Mouse (Mus musculus) testis, adult 2 months (tissue): ENCODE results near the gene Agap1.

Experiments used
- CTCF ChIP-seq: fragments of 200-500 bp; IDR thresholded peaks from 2 replicates; pipeline ENCODE4 v1.5.1; 2012; ENCODE audit warnings: low read depth, mild to moderate bottlenecking, inconsistent platforms, low read length, moderate library complexity; ENCODE audit not compliant: control insufficient read depth, insufficient read depth, insufficient replicate concordance
- POLR2A ChIP-seq: fragments of 200-500 bp; IDR thresholded peaks from 2 replicates; pipeline ENCODE4 v1.6.1; 2012; ENCODE audit warnings: low read depth, mild to moderate bottlenecking, inconsistent platforms, low read length, moderate library complexity; ENCODE audit not compliant: control insufficient read depth

DNA sequence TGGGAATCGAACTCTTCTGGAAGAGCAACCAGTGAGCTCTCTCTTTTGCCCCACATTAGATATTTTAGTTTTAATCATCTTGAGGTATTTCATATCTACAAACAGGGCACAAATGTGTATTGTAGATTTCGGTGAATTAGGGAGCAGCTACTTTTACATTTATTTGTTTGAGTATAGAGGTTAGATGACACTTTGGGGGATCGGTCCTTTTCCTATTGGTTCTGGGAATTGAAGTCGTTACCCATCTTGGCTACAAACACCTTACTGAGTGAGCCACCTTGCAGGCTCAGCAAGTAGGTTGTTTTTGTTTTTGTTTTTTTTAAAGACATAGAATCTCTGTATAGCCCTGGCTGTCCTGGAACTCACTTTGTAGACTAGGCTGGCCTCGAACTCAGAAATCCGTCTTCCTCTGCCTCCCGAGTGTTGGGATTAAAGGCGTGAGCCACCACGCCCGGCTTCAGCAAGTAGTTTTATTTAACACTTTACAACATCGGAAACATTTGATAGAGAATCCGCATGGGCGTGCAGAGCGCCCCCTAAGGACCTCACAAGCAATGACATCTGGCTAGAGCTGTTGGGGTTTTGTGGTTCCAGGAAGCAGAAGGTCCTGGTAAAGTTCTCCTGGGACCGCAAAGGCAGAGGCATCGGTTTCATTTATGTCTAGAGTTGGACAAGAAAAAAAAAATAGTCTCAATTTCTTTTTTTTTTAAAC lies 484.4 kb downstream of the Agap1 start:
- TF ChIP-seq CTCF, result peak; percentile 64; the same call in 1 of the 2 replicates
- no peak for TF ChIP-seq POLR2A
